Mouse (Mus musculus): ENCODE results near the gene Fbxw21.

- TF ChIP-seq POLR2A (IDR thresholded peaks at IDR 0.05; ENCODE audit: low read depth, low read length) (no peak), CTCF (IDR thresholded peaks at IDR 0.05; ENCODE audit: borderline replicate concordance, insufficient read depth, low read length) (no peak)
These were observed 47.6 kb downstream of the Fbxw21 start for GRCm38 (mm10) chr9:109114276-109114675.

Data from embryonic fibroblast, embryonic 13.5 days (primary cell).